Mouse (Mus musculus) kidney, adult 9 months (tissue): ENCODE data around the gene Boc.
A peak's percentile ranks its signal among the peaks of the same experiment; 100 is the strongest.
"Not testable (repeated sequence)": the region's sequence is repeated elsewhere in the genome, so short reads cannot be mapped to it uniquely, and the experiment has no call there.

Source experiments
- DNase-seq: peaks from one replicate; pipeline ENCODE4 v3.0.0; 2022

Boc gene

GRCm38 (mm10) chr16:44487194-44487593, 71.5 kb downstream of the Boc start:
- no peak for DNase-seq

GRCm38 (mm10) chr16:44486612-44487011, 72.1 kb downstream of the Boc start:
- DNase-seq: no peak

GRCm38 (mm10) chr16:44485691-44486090, 73.0 kb downstream of the Boc start:
- no peak for DNase-seq

- DNase-seq: peak; percentile 27
Measured at GRCm38 (mm10) chr16:44484831-44485230, 73.9 kb downstream of the Boc start.

GRCm38 (mm10) chr16:44484079-44484478, 74.6 kb downstream of the Boc start:
- peak; percentile 85 for DNase-seq

- no peak for DNase-seq
Measured at GRCm38 (mm10) chr16:44481599-44482593, 76.8 kb downstream of the Boc start.

GRCm38 (mm10) chr16:44480616-44481015, 78.1 kb downstream of the Boc start:
- peak; percentile 34 for DNase-seq

GRCm38 (mm10) chr16:44479852-44480251, 78.8 kb downstream of the Boc start:
- DNase-seq: no peak

GRCm38 (mm10) chr16:44478767-44479166, 79.9 kb downstream of the Boc start:
- DNase-seq: no peak

GRCm38 (mm10) chr16:44475682-44476375, 82.9 kb downstream of the Boc start:
- DNase-seq: no peak

GRCm38 (mm10) chr16:44475281-44475680, 83.4 kb downstream of the Boc start:
- DNase-seq: no peak

- DNase-seq: no peak
Measured at GRCm38 (mm10) chr16:44460922-44461321, 97.8 kb downstream of the Boc start.

- no peak for DNase-seq
Measured at GRCm38 (mm10) chr16:44458826-44459225, 99.9 kb downstream of the Boc start.

GRCm38 (mm10) chr16:44457858-44458257, 100.8 kb downstream of the Boc start:
- no peak for DNase-seq

GRCm38 (mm10) chr16:44441913-44442312, 116.8 kb downstream of the Boc start:
- not testable (repeated sequence) for DNase-seq

GRCm38 (mm10) chr16:44435481-44435880, 123.2 kb downstream of the Boc start:
- DNase-seq: no peak
